ENCODE assay signal across 12 mouse cellular contexts in genomic region chr7:25736920-25737319, GRCm38 (mm10). TPM values are rescaled to one million over a fixed set of nuclear protein-coding genes. Genes with fewer than 3 reads are reported as not detected.
DNase-seq lines count a peak whose midpoint lies in the region; ATAC-seq and TF ChIP-seq lines count a peak whose summit lies in the region.
"Had no signal": no experiment of that assay in that cellular context is flagged by ENCODE, and none has a peak within 500 bp of the region (broad histone marks: within the 10 kb centered on the region; RNA-seq: fewer than 3 reads in every experiment).

No protein-coding gene starts in this region.

- no peak overlapping the region for H3K9ac ChIP-seq in liver, embryonic 14.5 days (replicated peaks)
- no peak overlapping the region for H3K9ac ChIP-seq in liver, embryonic 11.5 days (ENCODE audit: low read depth, low read length)
- H3K9ac ChIP-seq in forebrain, embryonic 12.5 days = no peak overlapping the region

- no peak overlapping the region for H3K27ac ChIP-seq in liver, embryonic 14.5 days
- H3K27ac ChIP-seq in liver, embryonic 11.5 days (ENCODE audit: low read depth, low read length) = no peak overlapping the region
- no peak overlapping the region for H3K27ac ChIP-seq in forebrain, embryonic 12.5 days

- H3K36me3 ChIP-seq in liver, embryonic 14.5 days (replicated peaks; ENCODE audit: control insufficient read depth, insufficient read depth, low read depth) = peaks cover 97% of the 10 kb centered on the region
- peaks cover 81% of the 10 kb centered on the region for H3K36me3 ChIP-seq in liver, embryonic 11.5 days (ENCODE audit: control insufficient read depth, insufficient read depth, low read length)
- H3K36me3 ChIP-seq in forebrain, embryonic 12.5 days (replicated peaks) = peaks cover 96% of the 10 kb centered on the region

- H3K9me3 ChIP-seq in liver, embryonic 14.5 days (ENCODE audit: control insufficient read depth, low read length) = no peaks in the 10 kb centered on the region
- no peaks in the 10 kb centered on the region for H3K9me3 ChIP-seq in liver, embryonic 11.5 days (ENCODE audit: control insufficient read depth, low read length)
- no peaks in the 10 kb centered on the region for H3K9me3 ChIP-seq in forebrain, embryonic 12.5 days

- peaks cover 6 to 8% of the 10 kb centered on the region in 2 experiments; a peak in 3 of 4 replicates for H3K4me1 ChIP-seq in liver, embryonic 14.5 days (replicated peaks; ENCODE audit: control insufficient read depth in 2 of 2, insufficient read depth in 2 of 2, low read length in 1 of 2)
- peaks cover 21% of the 10 kb centered on the region for H3K4me1 ChIP-seq in liver, embryonic 11.5 days (replicated peaks; ENCODE audit: control insufficient read depth, insufficient read depth, low read length)
- H3K4me1 ChIP-seq in forebrain, embryonic 12.5 days = no peaks in the 10 kb centered on the region

- CTCF ChIA-PET in Patski (lab: Charles Lee) = interaction anchor here (0.9 to 1.8 kb wide), 10 partner anchors 8 to 75 kb away, joined by 3 to 8 read pairs (median 4); no protein-coding TSS in a partner anchor

- H3K4me2 ChIP-seq in liver, embryonic 14.5 days (ENCODE audit: low read depth) = no peak overlapping the region
- H3K4me2 ChIP-seq in liver, embryonic 11.5 days = no peak overlapping the region
- no peak overlapping the region for H3K4me2 ChIP-seq in forebrain, embryonic 12.5 days

- H3K27me3 ChIP-seq in liver, embryonic 14.5 days (ENCODE audit: control insufficient read depth, insufficient read depth, low read length) = no peaks in the 10 kb centered on the region
- H3K27me3 ChIP-seq in liver, embryonic 11.5 days (replicated peaks; ENCODE audit: control insufficient read depth, insufficient read depth, low read length) = no peaks in the 10 kb centered on the region
- no peaks in the 10 kb centered on the region for H3K27me3 ChIP-seq in Patski
- no peaks in the 10 kb centered on the region for H3K27me3 ChIP-seq in forebrain, embryonic 12.5 days

- in situ Hi-C loops in Patski (cut with MboI; ENCODE audit: low pct_unique_long_range_greater_than_20kb) = no loop called here

- DNase-seq in embryo, embryonic 11 days = peak; percentile 18
- no peak for DNase-seq in embryo, embryonic 9.5 days (ENCODE audit: extremely low spot score)
- no peak for DNase-seq in liver, embryonic 14.5 days (ENCODE audit: low read depth in 3 of 3, low spot score in 3 of 3)
- no peak for DNase-seq in liver, embryonic 11.5 days (ENCODE audit: low spot score)
- DNase-seq in 3T3-L1 (ENCODE audit: low read depth, low spot score) (peak; percentile 38), Patski (ENCODE audit: low read depth, low spot score) (no peak)
- no peak for DNase-seq in frontal cortex, postnatal 10 days (ENCODE audit: low spot score in 2 of 2)
- DNase-seq: cerebellum, adult 9-11 months; kidney, adult 11 months; left cerebral cortex, postnatal 4 days; thymus, postnatal 36 days had no signal

- no peak overlapping the region for H3K4me3 ChIP-seq in liver, embryonic 14.5 days (ENCODE audit: insufficient read depth in 1 of 2, low read depth in 2 of 2, low read length in 2 of 2)
- no peak overlapping the region for H3K4me3 ChIP-seq in liver, embryonic 11.5 days (ENCODE audit: low read depth, low read length)
- H3K4me3 ChIP-seq in forebrain, embryonic 12.5 days (replicated peaks) = no peak overlapping the region

- no peak for ATAC-seq in liver, embryonic 14.5 days (ENCODE audit: insufficient read depth)
- no peak for ATAC-seq in liver, embryonic 11.5 days (replicated peaks; ENCODE audit: low FRiP score)
- ATAC-seq in Patski = no peak
- ATAC-seq in forebrain, embryonic 12.5 days (ENCODE audit: low FRiP score) = no peak

- 83% methylated on average over 2 of the region's 2 CpGs for WGBS in liver, embryonic 14.5 days (ENCODE audit: insufficient replicate concordance)
- 90% methylated on average over 2 of the region's 2 CpGs for WGBS in liver, embryonic 11.5 days
- WGBS in forebrain, embryonic 12.5 days = 93% methylated on average over 2 of the region's 2 CpGs

- TF ChIP-seq EP300 in liver, embryonic 14.5 days (IDR thresholded peaks at IDR 0.05; ENCODE audit: low read depth) = no peak

- POLR2A ChIA-PET in Patski (lab: Charles Lee) = no interaction called here

- TF ChIP-seq CTCF in liver, embryonic 14.5 days (IDR thresholded peaks at IDR 0.05; ENCODE audit: low read depth) = peak; percentile 46; the same call in 1 of the 2 replicates
- peak; percentile 60 for TF ChIP-seq CTCF in Patski (IDR thresholded peaks at IDR 0.05)

RNA-seq across cellular contexts. Expression of gene Hnrnpul1, which starts 17.6 kb away (rescaled TPM):
- polyA plus RNA-seq in liver, embryonic 14.5 days (2012; rRNA removed) = 22.8 and 26.5 TPM in 2 replicates
- 36.5 and 39.1 TPM in 2 replicates for polyA plus RNA-seq in liver, embryonic 14.5 days (2014; fragmentation: Nextera tagmentation; extraction: Ambion mirVana)
- 67.2 and 68.6 TPM in 2 replicates for polyA plus RNA-seq in liver, embryonic 11.5 days (2014; fragmentation: Nextera tagmentation; extraction: Ambion mirVana)
- polyA plus RNA-seq in Patski (2021) = 123 TPM
- 78.4 and 86.0 TPM in 2 replicates for polyA plus RNA-seq in forebrain, embryonic 12.5 days (2016; fragmentation: Nextera tagmentation; extraction: Ambion mirVana)

RNA-seq across cellular contexts. Expression of gene Ccdc97, which starts 18.0 kb away (rescaled TPM):
- polyA plus RNA-seq in liver, embryonic 14.5 days (2012; rRNA removed) = 17.1 and 19.5 TPM in 2 replicates
- polyA plus RNA-seq in liver, embryonic 14.5 days (2014; fragmentation: Nextera tagmentation; extraction: Ambion mirVana) = 11.3 and 13.2 TPM in 2 replicates
- polyA plus RNA-seq in liver, embryonic 11.5 days (2014; fragmentation: Nextera tagmentation; extraction: Ambion mirVana) = 33.2 and 33.9 TPM in 2 replicates
- 33.7 TPM for polyA plus RNA-seq in Patski (2021)
- 29.0 and 35.7 TPM in 2 replicates for polyA plus RNA-seq in forebrain, embryonic 12.5 days (2016; fragmentation: Nextera tagmentation; extraction: Ambion mirVana)

RNA-seq across cellular contexts. Expression of gene Tgfb1, which starts 50.1 kb away (rescaled TPM):
- polyA plus RNA-seq in liver, embryonic 14.5 days (2012; rRNA removed) = 16.6 and 18.5 TPM in 2 replicates
- polyA plus RNA-seq in liver, embryonic 14.5 days (2014; fragmentation: Nextera tagmentation; extraction: Ambion mirVana) = 3.9 and 4.3 TPM in 2 replicates
- polyA plus RNA-seq in liver, embryonic 11.5 days (2014; fragmentation: Nextera tagmentation; extraction: Ambion mirVana) = 14.4 and 16.4 TPM in 2 replicates
- 29.7 TPM for polyA plus RNA-seq in Patski (2021)
- polyA plus RNA-seq in forebrain, embryonic 12.5 days (2016; fragmentation: Nextera tagmentation; extraction: Ambion mirVana) = 1.3 and 1.6 TPM in 2 replicates

RNA-seq across cellular contexts. Expression of gene Axl, which starts 51.6 kb away (rescaled TPM):
- polyA plus RNA-seq in liver, embryonic 14.5 days (2012; rRNA removed) = 5.3 and 5.8 TPM in 2 replicates
- 11.8 and 12.7 TPM in 2 replicates for polyA plus RNA-seq in liver, embryonic 14.5 days (2014; fragmentation: Nextera tagmentation; extraction: Ambion mirVana)
- polyA plus RNA-seq in liver, embryonic 11.5 days (2014; fragmentation: Nextera tagmentation; extraction: Ambion mirVana) = 34.2 and 35.4 TPM in 2 replicates
- 473 TPM for polyA plus RNA-seq in Patski (2021)
- polyA plus RNA-seq in forebrain, embryonic 12.5 days (2016; fragmentation: Nextera tagmentation; extraction: Ambion mirVana) = 31.0 and 33.6 TPM in 2 replicates

RNA-seq across cellular contexts. Expression of gene B9d2, which starts 56.3 kb away (rescaled TPM):
- polyA plus RNA-seq in liver, embryonic 14.5 days (2012; rRNA removed) = 21.9 and 28.2 TPM in 2 replicates
- polyA plus RNA-seq in liver, embryonic 14.5 days (2014; fragmentation: Nextera tagmentation; extraction: Ambion mirVana) = 18.8 and 20.4 TPM in 2 replicates
- polyA plus RNA-seq in liver, embryonic 11.5 days (2014; fragmentation: Nextera tagmentation; extraction: Ambion mirVana) = 38.2 and 40.9 TPM in 2 replicates
- polyA plus RNA-seq in Patski (2021) = 40.2 TPM
- 31.3 and 31.6 TPM in 2 replicates for polyA plus RNA-seq in forebrain, embryonic 12.5 days (2016; fragmentation: Nextera tagmentation; extraction: Ambion mirVana)

Comparison
In these comparisons a context has a peak if more than half of its experiments do, and no peak if none do; other contexts are left out.
1. DNase-seq: peak in embryo, embryonic 11 days (single experiment) and 3T3-L1 (single experiment); none in embryo, embryonic 9.5 days (single experiment), liver, embryonic 14.5 days (0 of 3), liver, embryonic 11.5 days (single experiment), Patski (single experiment) and frontal cortex, postnatal 10 days (0 of 2).